Mouse (Mus musculus): ENCODE measurements at regions not wholly inside any gene's neighbourhood (a gene's known extent, or its start where the extent isn't known, plus 50 kb on each side); places are given as distances from the start of the nearest gene placed in this dataset.

DNA sequence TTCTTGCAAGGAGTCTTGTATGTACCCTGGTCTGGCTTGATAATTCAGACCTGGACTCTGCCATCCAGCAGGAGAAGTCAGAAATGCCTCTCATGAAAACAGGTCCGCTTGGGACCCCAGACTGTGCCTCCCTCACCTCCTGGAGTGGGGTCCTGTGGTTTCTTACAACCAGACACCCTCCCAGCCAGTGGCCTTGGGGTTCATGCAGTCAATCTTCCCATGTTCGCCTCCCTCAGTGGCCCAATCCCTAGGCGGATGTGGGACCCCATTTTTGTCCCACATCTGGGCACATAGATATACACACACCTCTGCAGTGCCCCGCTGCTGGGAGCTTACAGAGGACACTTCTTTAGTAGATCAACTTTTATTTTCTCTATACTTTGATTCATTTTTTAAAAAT lies 217.7 kb downstream of the Lrfn2 start:
- no peak for DNase-seq (ENCODE audit: low spot score)

DNA sequence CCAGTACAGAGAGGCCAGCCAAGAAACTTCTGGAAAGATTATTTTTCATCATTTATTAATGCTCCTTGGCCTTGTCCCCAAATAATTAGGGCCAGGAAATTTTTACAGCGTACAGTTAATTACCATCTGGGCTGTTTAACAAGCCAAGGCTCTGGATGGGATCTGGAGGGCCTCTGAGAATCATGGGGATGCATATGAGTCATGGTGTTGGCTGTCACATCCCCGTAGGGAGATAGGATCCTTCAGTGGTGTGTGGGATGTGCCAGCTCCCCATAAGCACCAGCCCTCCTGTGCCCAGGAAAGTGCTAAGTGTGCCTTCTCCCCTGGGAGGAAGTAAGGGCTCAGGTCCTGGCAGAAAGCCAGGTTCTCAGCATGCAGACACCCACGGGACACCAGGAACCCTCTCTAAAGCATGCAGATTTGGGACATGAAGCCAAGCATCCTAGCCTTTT lies 218.8 kb downstream of the Lrfn2 start:
- DNase-seq (ENCODE audit: low spot score), result no peak

DNA sequence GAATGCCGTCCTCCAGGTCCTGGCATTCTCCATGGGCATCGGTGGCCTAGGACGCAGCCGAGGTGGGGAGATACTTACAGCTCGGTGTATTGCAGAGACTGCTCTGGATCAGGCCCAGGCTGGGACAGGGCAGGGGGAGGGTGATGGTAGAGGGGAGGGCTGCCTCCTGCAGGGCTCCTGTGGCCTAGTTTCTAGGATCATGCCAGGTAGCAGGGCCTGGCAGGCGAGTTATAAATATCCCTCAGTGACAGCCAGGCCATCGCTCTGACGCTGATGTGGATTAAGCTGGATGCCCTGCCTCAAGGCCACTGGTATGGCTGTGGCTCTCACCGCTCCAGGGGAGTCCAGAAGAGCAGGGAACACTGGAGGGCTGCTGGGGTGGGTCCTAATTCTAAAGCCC lies 221.8 kb downstream of the Lrfn2 start:
- DNase-seq (ENCODE audit: low spot score), result no peak

- DNase-seq (ENCODE audit: low spot score), result no peak
Measured at GRCm38 (mm10) chr17:49155001-49155515, 222.9 kb downstream of the Lrfn2 start.

GRCm38 (mm10) chr17:49157586-49157985 lies 225.4 kb downstream of the Lrfn2 start:
- no peak for DNase-seq (ENCODE audit: low spot score)

DNA sequence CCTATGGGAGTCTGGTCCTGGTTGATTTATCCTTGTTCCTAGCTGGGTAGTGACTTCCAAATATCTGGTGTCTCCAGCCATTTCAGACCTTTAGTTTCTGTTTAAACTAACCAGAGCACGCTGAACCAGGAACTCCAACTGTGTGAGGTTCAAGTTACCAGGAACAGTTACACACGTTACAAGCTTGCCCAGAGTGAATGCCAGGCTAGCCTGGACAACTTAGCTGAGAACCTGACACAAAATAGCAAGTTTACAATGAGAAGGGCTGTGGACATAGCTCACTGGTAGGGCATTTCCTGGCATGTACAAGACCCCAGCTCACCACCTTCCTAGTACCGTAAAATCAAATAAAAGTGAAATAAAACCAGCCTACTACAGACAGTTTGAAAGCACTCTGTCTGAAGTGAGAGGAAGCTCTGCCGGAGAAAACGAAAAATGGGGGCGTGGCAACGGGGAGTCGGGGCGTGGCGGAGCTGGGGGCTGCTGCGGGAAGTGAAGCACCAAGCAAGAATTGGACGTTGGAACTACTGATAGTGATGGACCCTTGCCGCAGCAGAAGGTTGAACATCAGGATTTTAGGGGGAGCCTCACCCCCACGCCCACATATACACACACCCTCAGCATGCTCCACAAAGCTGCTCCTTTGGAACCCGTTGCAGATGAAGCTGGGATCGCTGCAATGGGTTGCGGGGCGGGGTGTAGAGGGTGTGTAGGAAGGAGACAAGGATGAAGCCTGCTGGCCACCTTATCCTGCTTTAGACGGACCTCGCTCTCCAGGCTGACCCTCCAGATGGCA lies 239.3 kb downstream of the Lrfn2 start:
- peak; percentile 33 for DNase-seq (ENCODE audit: low spot score)

DNA sequence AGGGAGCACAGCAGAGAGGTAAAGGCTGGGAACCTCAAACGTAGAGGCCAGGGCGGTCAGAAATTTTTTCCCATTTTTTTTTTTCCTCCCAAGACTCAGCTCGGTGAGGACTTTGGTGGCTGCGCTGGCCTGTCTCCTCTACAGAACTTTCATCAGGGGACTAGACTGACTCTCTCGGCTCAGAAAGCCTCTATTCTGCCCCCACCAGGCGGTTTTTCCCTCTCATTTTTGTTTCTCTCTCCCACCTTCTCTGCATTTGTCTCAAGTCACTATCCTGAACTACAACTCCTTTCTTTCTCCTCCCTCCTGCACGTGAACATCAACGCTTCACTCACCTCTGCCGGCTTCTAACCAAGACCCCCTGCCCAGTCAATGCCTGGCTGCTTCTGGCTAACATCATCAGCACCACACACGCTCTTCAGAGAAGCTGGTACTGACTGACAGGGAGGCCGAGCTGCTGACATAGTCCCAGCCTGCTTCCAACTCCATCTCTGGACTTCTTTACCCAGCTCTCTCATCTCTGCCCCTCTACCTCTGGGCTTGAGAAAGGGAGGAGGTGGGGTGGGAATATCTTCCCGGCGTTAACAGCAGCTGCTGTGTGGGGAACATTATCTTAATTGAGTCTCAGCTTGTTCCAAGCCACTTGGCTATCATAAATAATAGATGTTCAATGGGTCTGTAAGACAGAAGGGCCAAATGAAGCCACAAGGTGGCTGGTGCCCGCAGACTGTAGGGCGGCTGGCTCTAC lies 240.0 kb downstream of the Lrfn2 start:
- no peak for DNase-seq (ENCODE audit: low spot score)

- DNase-seq (ENCODE audit: low spot score), result peak; percentile 27
Measured at GRCm38 (mm10) chr17:49172800-49173150, 240.6 kb downstream of the Lrfn2 start.

DNA sequence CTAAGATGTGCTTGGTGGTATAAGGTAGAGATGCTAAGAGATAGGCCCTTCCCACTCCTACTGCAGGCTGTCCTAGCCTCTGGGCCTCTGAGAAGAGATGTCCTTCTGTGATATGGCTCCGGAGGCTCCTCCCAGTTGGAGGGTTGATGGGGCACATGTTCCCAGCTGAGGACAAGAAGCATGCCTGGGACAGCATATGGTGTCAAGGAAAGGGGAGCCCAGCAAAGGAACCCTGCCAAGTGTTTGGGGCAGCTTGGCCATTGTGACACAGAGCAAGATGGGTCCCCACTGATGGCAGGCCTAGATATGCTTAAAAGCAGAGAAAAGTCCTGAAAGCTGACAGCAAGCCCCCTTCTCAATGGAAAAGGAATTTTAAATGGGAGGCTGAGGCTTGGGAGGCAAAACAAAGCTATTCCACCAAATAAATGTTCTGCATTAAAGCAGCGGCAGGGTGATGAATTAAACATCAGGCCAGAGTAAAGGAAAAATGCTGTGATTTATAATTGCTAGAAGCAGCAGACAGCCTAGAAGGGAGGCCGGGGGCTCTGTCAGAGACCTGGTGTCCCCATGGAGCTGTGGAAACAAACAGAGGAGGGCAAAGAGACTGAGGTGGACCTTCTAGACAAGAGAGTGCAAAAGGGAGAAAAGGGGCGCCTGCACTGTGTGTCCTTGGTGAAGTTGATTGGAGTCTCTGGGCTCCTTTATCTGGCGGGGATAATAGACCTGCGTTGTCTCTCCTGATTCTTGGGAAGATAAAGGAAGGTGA lies 246.0 kb downstream of the Lrfn2 start:
- no peak for DNase-seq (ENCODE audit: low spot score)

DNA sequence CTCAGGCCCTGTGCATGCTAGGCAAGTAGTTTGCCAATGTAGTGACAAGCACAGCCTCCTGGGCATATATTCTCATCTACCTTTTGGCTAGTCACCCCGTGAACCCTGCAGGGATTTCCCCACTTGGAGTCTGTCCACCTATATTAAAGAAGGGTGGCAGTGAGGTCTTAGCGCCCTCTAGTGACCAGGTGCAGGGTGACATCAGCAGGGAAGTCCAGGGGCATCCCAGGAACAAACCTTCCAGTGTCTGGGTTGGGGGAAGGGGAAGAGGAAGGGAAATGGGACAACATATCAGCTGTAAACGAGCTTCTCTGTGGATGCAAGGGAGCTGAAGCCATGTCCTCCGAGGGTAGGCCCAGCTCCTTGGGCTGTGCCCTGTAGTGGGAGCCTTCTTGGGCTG lies 245.7 kb upstream of the Mocs1 start:
- DNase-seq (ENCODE audit: low spot score), result peak; percentile 20

DNA sequence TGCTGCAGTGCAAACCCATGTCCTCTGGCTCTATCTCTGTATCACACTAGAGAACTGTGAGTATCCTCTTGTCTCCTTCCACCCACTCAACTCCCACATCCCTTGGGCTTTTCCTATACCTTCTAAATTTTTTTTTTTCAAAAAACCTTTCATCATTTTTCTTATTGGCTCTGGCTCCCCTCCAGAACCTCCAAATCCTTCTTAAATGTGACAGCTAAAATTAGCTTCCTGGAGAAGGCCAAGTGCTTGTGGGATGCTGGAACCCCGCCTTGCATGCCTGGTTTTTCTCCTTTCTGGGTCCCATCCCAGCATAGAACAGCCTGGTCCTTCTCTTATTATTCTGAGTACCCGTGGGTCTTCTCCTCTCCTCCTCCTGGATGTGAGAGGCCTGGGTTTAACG lies 244.2 kb upstream of the Mocs1 start:
- no peak for DNase-seq (ENCODE audit: low spot score)

DNA sequence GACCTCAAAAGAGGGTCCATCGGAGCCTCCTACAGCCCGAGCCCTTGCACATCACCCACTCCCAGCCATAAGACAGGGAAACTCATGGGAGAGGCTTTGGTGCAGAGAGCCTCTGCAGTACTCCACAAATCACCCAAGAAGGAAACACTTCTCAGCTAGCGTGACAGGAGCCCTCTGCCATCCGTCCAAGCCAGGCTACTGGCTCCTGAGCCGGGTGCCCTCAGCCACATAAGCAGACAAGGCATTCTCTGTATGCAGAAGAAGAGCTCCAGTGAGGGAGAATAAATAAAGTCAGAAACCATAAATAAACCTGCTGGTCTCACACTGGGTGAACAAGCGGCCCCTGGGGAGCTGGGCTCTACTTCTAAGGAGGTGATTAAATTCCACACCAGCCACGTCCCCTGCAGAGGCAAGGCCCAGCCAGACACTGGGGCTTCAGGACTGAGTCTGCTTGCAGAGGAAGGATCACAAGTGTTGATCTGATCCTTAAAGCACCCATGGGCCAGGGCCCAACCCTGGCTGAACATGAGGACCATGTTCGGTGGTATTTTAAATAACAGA lies 243.0 kb upstream of the Mocs1 start:
- no peak for DNase-seq (ENCODE audit: low spot score)

DNA sequence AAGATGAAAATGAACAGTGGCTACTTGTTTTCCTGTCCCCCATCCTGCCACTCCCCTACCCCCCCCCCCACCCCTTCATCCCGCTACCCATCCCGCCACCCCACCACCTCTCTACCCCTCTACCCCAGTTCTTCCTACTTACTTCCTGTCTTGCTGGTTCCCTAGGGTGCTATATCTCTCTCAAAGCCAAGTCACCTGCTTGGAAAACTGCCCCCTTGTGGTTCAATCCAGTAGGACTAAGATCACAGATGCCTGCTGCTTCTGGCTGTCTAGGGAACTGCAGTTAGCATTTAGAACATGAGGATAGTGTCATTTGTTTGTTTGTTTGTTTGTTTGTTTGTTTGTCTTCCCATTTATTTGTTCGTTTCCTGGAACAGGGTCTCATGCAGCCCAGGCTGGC lies 238.4 kb upstream of the Mocs1 start:
- DNase-seq (ENCODE audit: low spot score), result peak; percentile 5

- no peak for DNase-seq (ENCODE audit: low spot score)
Measured at GRCm38 (mm10) chr17:49190337-49190736, 237.8 kb upstream of the Mocs1 start.

GRCm38 (mm10) chr17:49196046-49196684 lies 232.0 kb upstream of the Mocs1 start:
- DNase-seq (ENCODE audit: low spot score), result no peak

- DNase-seq (ENCODE audit: low spot score), result no peak
Measured at GRCm38 (mm10) chr17:49201495-49201894, 226.7 kb upstream of the Mocs1 start.

DNA sequence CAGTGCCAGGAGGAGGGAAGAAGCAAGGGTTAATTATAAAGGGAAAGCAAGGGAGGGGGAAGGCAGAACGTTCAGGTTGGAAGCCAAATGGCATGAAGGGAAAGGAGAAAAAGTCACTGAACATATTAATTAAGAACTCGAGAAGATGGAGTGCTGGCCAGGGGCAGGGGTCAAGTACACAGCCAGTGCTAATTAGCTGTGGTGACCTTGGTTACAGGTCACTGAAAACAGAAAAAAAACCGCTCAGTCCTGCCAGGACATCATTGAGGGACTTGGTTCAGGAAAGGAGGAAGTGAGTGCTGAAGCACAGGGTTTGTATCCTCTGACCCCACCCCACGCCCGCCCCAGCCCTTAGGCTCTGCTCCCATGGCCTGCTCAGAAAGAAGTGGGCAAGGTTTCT lies 223.1 kb upstream of the Mocs1 start:
- no peak for DNase-seq (ENCODE audit: low spot score)

DNA sequence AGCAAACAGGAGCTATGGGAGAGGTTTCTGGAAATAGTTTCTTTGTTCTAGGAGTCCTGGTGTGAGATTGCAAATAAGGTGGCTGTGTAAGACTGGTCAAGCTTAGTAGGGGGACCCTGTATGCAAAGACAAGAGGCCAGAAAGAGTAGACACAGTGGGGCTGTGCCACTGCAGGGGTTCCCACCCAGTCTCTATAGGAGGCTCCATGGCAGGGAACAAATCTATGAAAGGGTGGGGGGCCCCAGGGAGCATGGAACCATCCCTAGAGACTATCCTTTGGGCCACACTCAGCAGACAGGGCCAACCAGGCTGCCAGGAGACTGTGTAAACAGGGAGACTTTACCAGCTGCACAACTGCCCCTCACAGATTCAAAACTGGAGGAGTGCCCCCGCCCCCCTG lies 222.6 kb upstream of the Mocs1 start:
- DNase-seq (ENCODE audit: low spot score), result no peak

DNA sequence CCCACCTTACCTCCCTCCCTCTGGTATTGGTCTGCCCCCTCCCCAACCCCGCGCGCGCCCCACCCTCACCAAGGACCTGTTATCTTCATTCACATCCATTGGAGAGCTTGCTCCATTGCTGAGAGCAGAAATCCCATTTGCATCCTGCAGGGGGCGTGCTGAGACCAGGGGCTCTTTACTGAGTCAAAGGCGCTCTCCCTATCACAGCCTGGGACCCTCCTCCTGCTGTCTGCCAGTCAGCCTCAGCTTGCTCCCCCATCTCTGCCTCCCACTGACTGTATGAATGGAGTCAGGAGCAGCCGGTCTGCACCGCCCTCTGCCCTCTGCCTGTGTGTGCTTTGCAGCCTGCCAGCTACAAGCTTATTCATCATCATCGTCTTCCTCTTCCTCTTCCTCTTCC lies 221.5 kb upstream of the Mocs1 start:
- no peak for DNase-seq (ENCODE audit: low spot score)

- DNase-seq (ENCODE audit: low spot score), result no peak
Measured at GRCm38 (mm10) chr17:49208315-49208820, 219.8 kb upstream of the Mocs1 start.

- DNase-seq (ENCODE audit: low spot score), result no peak
Measured at GRCm38 (mm10) chr17:49212918-49213317, 215.2 kb upstream of the Mocs1 start.

All from thymus, postnatal 0 days (tissue).